Mouse (Mus musculus) stomach, postnatal 0 days (tissue): Measurements from ENCODE around the gene Usp38.

Experiments used
- CTCF ChIP-seq: IDR thresholded peaks from 2 replicates; pipeline ENCODE4 v1.5.1; 2016; ENCODE audit warnings: antibody characterized with exemption, low read depth, mild to moderate bottlenecking, moderate library complexity
- EP300 ChIP-seq: optimal IDR thresholded peaks from 2 replicates; pipeline ENCODE3; 2016; ENCODE audit warnings: antibody characterized with exemption

DNA sequence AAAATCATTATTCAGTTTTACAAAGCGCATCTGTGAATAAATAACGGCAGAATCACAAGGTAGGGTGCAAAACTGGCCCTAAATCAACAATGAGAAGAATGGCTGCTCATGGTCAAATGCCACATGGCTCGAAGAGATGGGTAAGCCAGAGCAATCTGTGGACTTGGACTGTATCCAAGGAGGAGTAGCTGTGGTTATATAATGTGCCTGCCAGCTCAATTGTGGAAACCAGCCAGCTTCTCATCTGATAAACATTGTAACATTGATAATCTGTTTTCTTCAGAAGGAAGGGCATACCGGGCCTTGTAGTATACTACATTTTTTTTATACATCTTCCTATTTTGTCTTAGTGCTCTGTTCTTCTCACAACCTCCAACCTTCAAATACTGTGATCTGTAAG, 31.9 kb downstream of the Usp38 start:
- no peak for TF ChIP-seq CTCF
- no peak for TF ChIP-seq EP300
